Mouse (Mus musculus) stomach, postnatal 0 days (tissue): Measurements from ENCODE around the gene Stpg3. TPM values are rescaled to one million over a fixed set of nuclear protein-coding genes. Genes with fewer than 3 reads are reported as not detected.

ENCODE experiments used
- ATAC-seq: fragments of 200-750 bp; cut with Nextera tagmentation; 2 replicates; pipeline ENCODE4 v1.8.0; 2017; ENCODE audit not compliant: low FRiP score, low TSS enrichment
- DNase-seq: peaks from one replicate; pipeline ENCODE4 v3.0.0-alpha.2; 2016; ENCODE audit warnings: low spot score
- H3K27ac ChIP-seq: fragments of 300-500 bp; sonication (generic); replicated peaks from 2 replicates; pipeline ENCODE4 v1.5.1; 2014; ENCODE audit warnings: mild to moderate bottlenecking, control low read depth
- H3K27me3 ChIP-seq: fragments of 300-500 bp; sonication (generic); 2 replicates; pipeline ENCODE4 v1.6.1; 2014; ENCODE audit warnings: low read length; ENCODE audit not compliant: control insufficient read depth, insufficient read depth
- H3K36me3 ChIP-seq: fragments of 300-500 bp; sonication (generic); 2 replicates; pipeline ENCODE4 v1.6.1; 2014; ENCODE audit warnings: low read length, mixed read lengths; ENCODE audit not compliant: control insufficient read depth, insufficient read depth
- H3K4me1 ChIP-seq: fragments of 300-500 bp; sonication (generic); replicated peaks from 2 replicates; pipeline ENCODE4 v1.6.1; 2014; ENCODE audit warnings: antibody characterized with exemption; ENCODE audit not compliant: control insufficient read depth, insufficient read depth
- H3K4me2 ChIP-seq: fragments of 300-500 bp; sonication (generic); replicated peaks from 2 replicates; pipeline ENCODE4 v1.6.1; 2014; ENCODE audit warnings: low read depth, mild to moderate bottlenecking, control low read depth, moderate library complexity
- H3K4me3 ChIP-seq: fragments of 300-500 bp; sonication (generic); 2 replicates; pipeline ENCODE4 v1.5.1; 2014; ENCODE audit warnings: low read depth, low read length, control low read depth
- H3K9ac ChIP-seq: fragments of 300-500 bp; sonication (generic); 2 replicates; pipeline ENCODE4 v1.6.1; 2014; ENCODE audit warnings: mild to moderate bottlenecking, low read length, control low read depth, mixed read lengths
- H3K9me3 ChIP-seq: fragments of 300-500 bp; sonication (generic); 2 replicates; pipeline ENCODE4 v1.6.1; 2016; ENCODE audit warnings: low read length; ENCODE audit not compliant: control insufficient read depth
- CTCF ChIP-seq: IDR thresholded peaks from 2 replicates; pipeline ENCODE4 v1.5.1; 2016; ENCODE audit warnings: antibody characterized with exemption, low read depth, mild to moderate bottlenecking, moderate library complexity
- EP300 ChIP-seq: optimal IDR thresholded peaks from 2 replicates; pipeline ENCODE3; 2016; ENCODE audit warnings: antibody characterized with exemption
- WGBS: fragments of 180-500 bp; shearing (Covaris S2); extraction: QIAGEN DNeasy Blood & Tissue Kit; methylation state at CpG from one replicate; pipeline ENCODE4 v1.1.7; 2014; 5-methylcytosine and 5-hydroxymethylcytosine counted together
- polyA plus RNA-seq: library from polyadenylated mRNA; unstranded; fragments of >200 nt; fragmentation: Nextera tagmentation; extraction: Ambion mirVana; gene quantifications from 2 replicates; pipeline ENCODE4 v1.2.1, GENCODE M21; 2015

Stpg3 gene
- polyA plus RNA-seq, 1 experiment from 2014 or later, result not detected

DNA sequence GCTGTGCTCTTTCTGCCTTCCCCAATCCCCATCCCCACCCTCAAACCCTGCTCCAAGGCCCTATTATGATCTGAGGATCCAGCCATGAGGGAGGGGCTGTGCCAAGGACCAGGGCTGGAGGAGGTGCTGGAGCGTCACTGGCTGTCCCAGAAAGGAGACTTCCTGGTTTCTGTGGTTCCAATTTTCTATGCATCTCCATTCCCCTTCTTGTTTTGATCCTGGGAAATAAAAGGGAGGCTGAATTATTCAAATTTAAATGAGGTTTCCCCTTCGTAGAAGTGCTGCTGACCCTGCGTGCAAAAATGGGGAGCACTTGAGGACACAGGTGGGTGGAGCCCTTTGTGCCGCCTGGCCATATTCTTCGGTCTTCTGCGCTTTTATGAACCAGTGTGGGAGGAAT, 31.8 kb downstream of the Stpg3 start:
- H3K4me3 ChIP-seq, result peak overlapping the region; percentile 17; the same call in 1 of the 2 replicates
- H3K36me3 ChIP-seq, result no peaks in the 10 kb centered on the region
- TF ChIP-seq EP300 (no peak), CTCF (no peak)
- H3K9ac ChIP-seq, result 0 out of 2 replicates have a peak overlapping the region, but pooled peaks have one; percentile 32
- no peaks in the 10 kb centered on the region for H3K9me3 ChIP-seq
- ATAC-seq (no peak), DNase-seq (no peak)
- H3K27me3 ChIP-seq, result no peaks in the 10 kb centered on the region; the same call in 1 of the 2 replicates
- 43% methylated on average over 6 of the region's 6 CpGs for WGBS
- H3K27ac ChIP-seq, result no peak overlapping the region
- H3K4me2 ChIP-seq, result peak overlapping the region; percentile 42
- peaks cover 3% of the 10 kb centered on the region; the same call in 1 of the 2 replicates for H3K4me1 ChIP-seq

DNA sequence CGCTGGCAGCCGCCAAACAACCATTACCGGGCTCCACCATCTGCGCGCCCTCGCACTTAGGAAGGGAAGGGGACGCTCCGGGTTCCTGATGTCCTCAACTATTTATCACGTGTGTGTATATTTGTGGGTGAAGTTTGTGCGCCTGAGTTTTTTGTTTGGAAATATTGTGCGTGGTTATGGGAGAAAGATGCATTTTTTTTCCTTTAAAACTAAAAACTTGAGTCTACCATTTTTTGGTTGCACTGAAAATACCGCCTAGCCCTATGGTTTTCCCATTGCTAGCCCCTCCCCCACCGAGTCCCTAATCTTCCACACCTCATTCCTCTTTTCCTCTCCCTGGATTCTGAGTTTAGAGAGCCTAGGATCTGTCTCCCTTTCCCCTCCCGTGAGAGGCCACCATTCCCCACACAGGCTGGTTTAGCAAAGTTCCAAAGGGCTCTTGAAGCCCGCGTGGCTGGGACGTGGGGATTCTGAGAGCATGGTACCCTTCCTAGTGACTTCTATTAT, 32.5 kb downstream of the Stpg3 start:
- 4% methylated on average over 17 of the region's 17 CpGs for WGBS
- H3K27me3 ChIP-seq, result no peaks in the 10 kb centered on the region; the same call in 1 of the 2 replicates

DNA sequence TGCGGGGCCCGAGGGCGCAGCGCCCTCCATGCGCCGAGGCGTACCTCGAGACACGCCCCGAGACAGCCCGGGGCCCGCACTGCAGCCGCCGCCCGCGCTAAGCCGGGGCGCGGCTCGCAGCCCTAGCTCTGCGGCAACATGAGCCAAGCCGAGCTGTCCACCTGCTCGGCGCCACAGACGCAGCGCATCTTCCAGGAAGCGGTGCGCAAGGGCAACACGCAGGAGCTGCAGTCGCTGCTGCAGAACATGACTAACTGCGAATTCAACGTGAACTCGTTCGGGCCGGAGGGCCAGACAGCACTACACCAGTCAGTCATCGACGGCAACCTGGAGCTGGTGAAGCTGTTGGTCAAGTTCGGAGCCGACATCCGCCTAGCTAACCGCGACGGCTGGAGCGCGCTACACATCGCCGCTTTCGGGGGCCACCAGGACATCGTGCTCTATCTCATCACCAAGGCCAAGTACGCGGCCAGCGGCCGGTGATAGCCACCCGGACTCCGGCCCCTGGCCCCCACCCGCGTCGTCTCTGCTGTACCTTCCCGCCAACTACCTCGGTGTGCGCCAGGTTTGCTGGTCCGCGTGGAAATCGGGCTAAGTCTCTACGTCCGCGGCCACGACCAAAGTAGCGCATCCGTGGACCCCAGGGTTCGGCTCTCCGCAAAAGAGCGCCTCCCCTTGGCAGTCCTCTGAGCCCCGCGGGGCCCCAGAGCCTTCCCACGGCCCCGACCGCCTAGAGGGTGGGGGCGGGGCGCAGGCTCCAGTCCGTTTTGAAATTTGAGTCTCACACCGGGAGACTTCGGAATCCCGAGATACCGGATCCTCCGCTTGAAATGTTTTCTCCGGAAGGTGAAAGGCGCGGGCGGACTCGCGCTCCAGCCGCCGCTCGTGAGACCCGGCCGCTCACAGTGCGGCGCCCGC, 33.2 kb downstream of the Stpg3 start:
- no peaks in the 10 kb centered on the region; the same call in 1 of the 2 replicates for H3K27me3 ChIP-seq
- peaks cover 3% of the 10 kb centered on the region; the same call in 1 of the 2 replicates for H3K4me1 ChIP-seq

More for the DNA sequence above, 32.5 kb downstream of the Stpg3 start:
- H3K4me3 ChIP-seq, result peak overlapping the region; percentile 58
- no peaks in the 10 kb centered on the region for H3K9me3 ChIP-seq
- ATAC-seq (no peak), DNase-seq (no peak)
- H3K4me1 ChIP-seq, result peaks cover 3% of the 10 kb centered on the region; the same call in 1 of the 2 replicates
- TF ChIP-seq CTCF, result no peak
- TF ChIP-seq EP300, result no peak
- peak overlapping the region; percentile 85 for H3K4me2 ChIP-seq
- H3K27ac ChIP-seq, result peak overlapping the region; percentile 96
- H3K36me3 ChIP-seq, result no peaks in the 10 kb centered on the region
- peak overlapping the region; percentile 64 for H3K9ac ChIP-seq

DNA sequence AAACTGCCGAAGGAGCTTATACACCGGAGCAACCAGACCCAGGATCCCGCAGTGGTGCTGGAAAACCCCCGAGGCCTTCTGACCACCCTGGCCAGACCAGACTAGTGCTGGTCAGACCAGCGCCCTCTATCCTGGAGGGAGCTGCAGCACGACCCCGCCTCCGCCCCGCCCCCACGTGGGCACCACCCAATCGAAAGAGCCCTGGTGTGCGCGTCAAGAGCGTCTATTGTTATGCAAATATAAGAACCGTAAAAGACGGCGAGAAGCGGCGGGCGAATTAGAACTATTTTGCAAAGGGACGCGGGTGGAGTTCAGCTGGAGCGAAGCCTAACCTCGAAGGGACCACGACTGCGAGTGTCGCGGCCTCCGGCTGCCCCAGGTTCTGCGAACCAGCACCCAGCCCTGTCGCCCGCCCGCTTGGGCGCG, 33.9 kb downstream of the Stpg3 start, which contains the start of gene Nrarp:
TSS of gene Nrarp (plus strand) at position 281 of the 426 bp plus-strand sequence.
- ATAC-seq (peak; percentile 88), DNase-seq (peak; percentile 96)
- under 1% methylated on average over 35 of the region's 35 CpGs for WGBS
- peak; percentile 73 for TF ChIP-seq CTCF
- no peak for TF ChIP-seq EP300
- H3K27ac ChIP-seq, result peak within 1 kb of the TSS; percentile 96
- H3K4me3 ChIP-seq, result peak within 1 kb of the TSS; percentile 58
- H3K9me3 ChIP-seq, result no peaks in the 10 kb centered on the region
- H3K4me2 ChIP-seq, result peak within 1 kb of the TSS; percentile 85
- no peaks in the 10 kb centered on the region for H3K36me3 ChIP-seq
- H3K9ac ChIP-seq, result peak within 1 kb of the TSS; percentile 64
- H3K27me3 ChIP-seq, result no peaks in the 10 kb centered on the region; the same call in 1 of the 2 replicates
- H3K4me1 ChIP-seq, result peaks cover 2% of the 10 kb centered on the region; the same call in 1 of the 2 replicates

More for the DNA sequence above, 33.2 kb downstream of the Stpg3 start:
- ATAC-seq (peak; percentile 73), DNase-seq (peak; percentile 73)
- under 1% methylated on average over 97 of the region's 100 CpGs for WGBS
- Histone ChIP-seq H3K4me2 (peak overlapping the region; percentile 85), H3K36me3 (no peaks in the 10 kb centered on the region), H3K27ac (peak overlapping the region; percentile 96), H3K4me3 (peak overlapping the region; percentile 58), H3K9ac (peak overlapping the region; percentile 64), H3K9me3 (no peaks in the 10 kb centered on the region)
- TF ChIP-seq CTCF (peak; percentile 34; the same call in 1 of the 2 replicates), EP300 (no peak)

DNA sequence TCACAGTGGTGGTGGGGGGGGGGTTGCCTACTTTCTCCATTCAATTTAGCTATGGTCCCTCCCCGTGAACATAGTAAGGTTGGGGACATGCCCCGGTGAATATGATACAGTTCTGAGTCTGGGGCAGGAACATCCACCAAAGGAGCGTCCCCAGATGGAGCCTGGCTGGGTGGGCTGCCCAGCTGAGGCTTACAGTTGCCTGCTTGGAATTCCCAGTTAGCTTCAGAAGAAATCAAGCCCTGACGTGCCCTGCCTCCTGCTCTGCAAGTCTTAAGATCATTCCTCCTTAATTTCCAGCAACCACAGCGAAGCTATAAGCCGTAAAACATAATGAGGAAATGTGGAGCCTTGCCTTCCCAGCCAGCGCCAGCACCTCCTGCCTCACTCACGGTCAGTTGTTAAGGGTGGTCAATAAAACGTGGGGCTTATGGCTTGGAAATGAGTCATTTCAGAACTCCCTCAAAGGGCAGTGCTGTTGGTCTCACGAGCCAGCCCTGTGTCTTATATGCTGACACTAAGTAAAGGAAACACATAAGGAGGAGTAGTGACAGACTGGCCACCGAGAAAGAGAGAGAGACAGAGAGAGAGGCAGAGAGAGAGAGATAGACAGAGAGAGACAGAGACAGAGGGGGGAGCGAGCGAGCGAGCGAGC, 34.7 kb downstream of the Stpg3 start:
- Histone ChIP-seq H3K9ac (peak overlapping the region; percentile 41; the same call in 1 of the 2 replicates), H3K27ac (peak overlapping the region; percentile 96), H3K4me1 (no peaks in the 10 kb centered on the region), H3K4me3 (peak overlapping the region; percentile 58), H3K9me3 (no peaks in the 10 kb centered on the region), H3K27me3 (no peaks in the 10 kb centered on the region; the same call in 1 of the 2 replicates), H3K36me3 (no peaks in the 10 kb centered on the region), H3K4me2 (peak overlapping the region; percentile 85)
- DNase-seq (no peak), ATAC-seq (no peak)
- no peak for TF ChIP-seq CTCF
- TF ChIP-seq EP300, result no peak
- 42% methylated on average over 15 of the region's 15 CpGs for WGBS
